In genomic region chr5:28093874-28094273, GRCm38 (mm10) we compare ENCODE assay signal across 8 mouse cellular contexts. TPM values are rescaled to one million over a fixed set of nuclear protein-coding genes. Genes with fewer than 3 reads are reported as not detected.
DNase-seq lines count a peak whose midpoint lies in the region; ATAC-seq and TF ChIP-seq lines count a peak whose summit lies in the region.
"Had no signal": no experiment of that assay in that cellular context is flagged by ENCODE, and none has a peak within 500 bp of the region (broad histone marks: within the 10 kb centered on the region; RNA-seq: fewer than 3 reads in every experiment).

No protein-coding gene starts in this region.

- no peak for TF ChIP-seq POLR2A in spleen, adult 2 months (IDR thresholded peaks at IDR 0.05; ENCODE audit: low read depth, low read length)

- peak; percentile 56 for ATAC-seq in midbrain, embryonic 16.5 days

- H3K4me3 ChIP-seq in limb, embryonic 10.5 days = no peak overlapping the region
- no peak overlapping the region for H3K4me3 ChIP-seq in midbrain, embryonic 16.5 days (ENCODE audit: low read depth, low read length)
- H3K4me3 ChIP-seq in spleen, adult 2 months (ENCODE audit: extremely low read depth, insufficient read depth, insufficient read length) = no peak overlapping the region
- H3K4me3 ChIP-seq: megakaryocyte, embryonic 14.5 days had no signal

- no peak overlapping the region for H3K27ac ChIP-seq in limb, embryonic 10.5 days
- no peak overlapping the region for H3K27ac ChIP-seq in midbrain, embryonic 16.5 days (ENCODE audit: low read length)
- H3K27ac ChIP-seq in spleen, adult 2 months (ENCODE audit: insufficient read depth, low read length) = no peak overlapping the region

- peak; percentile 87; the same call in 1 of the 2 replicates for TF ChIP-seq CTCF in spleen, adult 2 months (IDR thresholded peaks at IDR 0.05; ENCODE audit: extremely low read depth, insufficient read depth, insufficient read length, insufficient replicate concordance)

- H3K36me3 ChIP-seq in limb, embryonic 10.5 days = no peaks in the 10 kb centered on the region
- no peaks in the 10 kb centered on the region for H3K36me3 ChIP-seq in midbrain, embryonic 16.5 days (ENCODE audit: control insufficient read depth, insufficient read depth, low read length)
- H3K36me3 ChIP-seq in spleen, adult 2 months (ENCODE audit: control insufficient read depth, insufficient read depth, low read length) = no peaks in the 10 kb centered on the region

- H3K4me1 ChIP-seq in limb, embryonic 10.5 days = no peaks in the 10 kb centered on the region
- H3K4me1 ChIP-seq in midbrain, embryonic 16.5 days (ENCODE audit: control insufficient read depth, insufficient read depth, low read length) = no peaks in the 10 kb centered on the region
- H3K4me1 ChIP-seq in spleen, adult 2 months (ENCODE audit: control insufficient read depth, insufficient read depth, insufficient read length) = no peaks in the 10 kb centered on the region

- 17% methylated on average over 4 of the region's 4 CpGs for WGBS in limb, embryonic 10.5 days
- 17% methylated on average over 4 of the region's 4 CpGs for WGBS in midbrain, embryonic 16.5 days
- 25% methylated on average over 4 of the region's 4 CpGs for WGBS in spleen, adult 2 months

- no peak overlapping the region for H3K4me2 ChIP-seq in midbrain, embryonic 16.5 days (ENCODE audit: low read length)

- H3K27me3 ChIP-seq in limb, embryonic 10.5 days (ENCODE audit: low read depth, poor library complexity, severe bottlenecking) = no peaks in the 10 kb centered on the region
- no peaks in the 10 kb centered on the region for H3K27me3 ChIP-seq in midbrain, embryonic 16.5 days (ENCODE audit: control insufficient read depth, insufficient read depth, low read depth, low read length)
- H3K27me3 ChIP-seq in spleen, adult 2 months (ENCODE audit: control insufficient read depth, insufficient read depth, low read length) = no peaks in the 10 kb centered on the region

- peak; percentile 86 for DNase-seq in adipocyte (ENCODE audit: low spot score)
- DNase-seq in cerebellum, postnatal 4 days (ENCODE audit: low spot score in 2 of 2) = peak; percentile 71 to 86
- DNase-seq in gastrocnemius, postnatal 14 days = peak; percentile 76
- peak; percentile 46 for DNase-seq in kidney, adult 11 months
- peak; percentile 92 for DNase-seq in limb, embryonic 10.5 days (ENCODE audit: low spot score)
- peak; percentile 21 to 68 for DNase-seq in spleen, adult 2 months (ENCODE audit: low read depth in 1 of 2, low spot score in 2 of 2)

- intact Hi-C loops in gastrocnemius, postnatal 14 days (cut with DNase I; ENCODE audit: low total_unique reads) = loop anchor here (2.0 to 10.0 kb wide), 2 partner anchors 99 to 239 kb away; no protein-coding TSS in a partner anchor

- no peaks in the 10 kb centered on the region for H3K9me3 ChIP-seq in limb, embryonic 10.5 days (replicated peaks)
- H3K9me3 ChIP-seq in midbrain, embryonic 16.5 days (replicated peaks; ENCODE audit: control insufficient read depth, low read length, poor library complexity, severe bottlenecking) = no peaks in the 10 kb centered on the region

- no peak overlapping the region for H3K9ac ChIP-seq in midbrain, embryonic 16.5 days (ENCODE audit: low read depth, low read length)

RNA-seq across cellular contexts. Expression of gene Insig1, which starts 22.7 kb away (rescaled TPM):
- 10 to 100 TPM in 1 of 2 experiments, 1 to 10 TPM in 1; 9.1 to 13.9 TPM for total RNA-seq in gastrocnemius, postnatal 14 days (2021)
- polyA plus RNA-seq in limb, embryonic 10.5 days (2016; fragmentation: Nextera tagmentation; extraction: Ambion mirVana) = 78.8 and 91.0 TPM in 2 replicates
- 83.3 and 94.0 TPM in 2 replicates for polyA plus RNA-seq in midbrain, embryonic 16.5 days (2015; fragmentation: Nextera tagmentation; extraction: Ambion mirVana)
- polyA plus RNA-seq in spleen, adult 2 months (2012; rRNA removed) = 20.6 and 32.8 TPM in 2 replicates
